Mouse (Mus musculus) myocyte (in vitro differentiated cells): ENCODE measurements around the gene Lamc1.

Source experiments
- E2F4 ChIP-seq: IDR thresholded peaks from one replicate; pipeline ENCODE4 v1.6.1; 2011; ENCODE audit warnings: mild to moderate bottlenecking, control low read depth, moderate library complexity; ENCODE audit not compliant: insufficient read depth
- MYOD1 ChIP-seq, 3 experiments: IDR thresholded peaks; one replicate each; pipeline ENCODE4 v1.6.1; 2011; ENCODE audit warnings: control low read depth in 2 of 3, low read depth in 2 of 3, mild to moderate bottlenecking in 2 of 3, moderate library complexity in 1 of 3; ENCODE audit not compliant: insufficient read length in 2 of 3, control insufficient read depth in 1 of 3
- POLR2AphosphoS2 ChIP-seq: IDR thresholded peaks from one replicate; pipeline ENCODE4 v1.6.1; 2011; ENCODE audit warnings: low read depth, control low read depth; ENCODE audit not compliant: insufficient read length
- USF1 ChIP-seq: IDR thresholded peaks from one replicate; pipeline ENCODE4 v1.6.1; 2011; ENCODE audit warnings: low read depth, mild to moderate bottlenecking, control low read depth, moderate library complexity

- TF ChIP-seq E2F4 = no peak
- no peak for TF ChIP-seq MYOD1 (IDR thresholded peaks at IDR 0.05; ENCODE audit: control insufficient read depth in 1 of 3, insufficient read length in 2 of 3, low read depth in 2 of 3)
- no peak for TF ChIP-seq POLR2AphosphoS2
- no peak for TF ChIP-seq USF1
These were observed 58.0 kb downstream of the Lamc1 start for GRCm38 (mm10) chr1:153274611-153275010.
